Mouse (Mus musculus): ENCODE measurements around the gene Rgs16. TPM values are rescaled to one million over a fixed set of nuclear protein-coding genes. Genes with fewer than 3 reads are reported as not detected.
"Not testable (repeated sequence)": the region's sequence is repeated elsewhere in the genome, so short reads cannot be mapped to it uniquely, and the experiment has no call there.

The Rgs16 gene
- polyA plus RNA-seq, 1 experiment from 2014 or later = 31.8 TPM

- H3K27me3 ChIP-seq (ENCODE audit: low read depth, poor library complexity, severe bottlenecking); H3K36me3 ChIP-seq; H3K27ac ChIP-seq (replicated peaks); H3K9me3 ChIP-seq (replicated peaks); H3K4me3 ChIP-seq; H3K4me1 ChIP-seq; DNase-seq (ENCODE audit: low spot score): not testable (repeated sequence)
- WGBS = 65% methylated on average over 6 of the region's 6 CpGs
Measured at GRCm38 (mm10) chr1:153769571-153769970, 29.4 kb downstream of the Rgs16 start.

- WGBS = 85% methylated on average over 10 of the region's 10 CpGs
- H3K36me3 ChIP-seq = no peaks in the 10 kb centered on the region
- no peak for DNase-seq (ENCODE audit: low spot score)
- no peak overlapping the region for H3K27ac ChIP-seq (replicated peaks)
- H3K27me3 ChIP-seq (ENCODE audit: low read depth, poor library complexity, severe bottlenecking) = no peaks in the 10 kb centered on the region
- no peak overlapping the region for H3K4me3 ChIP-seq
- H3K4me1 ChIP-seq = 0 out of 2 replicates have a peak, but pooled peaks cover 4% of the 10 kb centered on the region
- no peaks in the 10 kb centered on the region for H3K9me3 ChIP-seq (replicated peaks)
Measured at GRCm38 (mm10) chr1:153769998-153770775, 30.0 kb downstream of the Rgs16 start.

- Histone ChIP-seq H3K36me3 (no peaks in the 10 kb centered on the region), H3K9me3 (replicated peaks) (no peaks in the 10 kb centered on the region), H3K27me3 (ENCODE audit: low read depth, poor library complexity, severe bottlenecking) (no peaks in the 10 kb centered on the region), H3K4me3 (no peak overlapping the region), H3K27ac (replicated peaks) (no peak overlapping the region), H3K4me1 (0 out of 2 replicates have a peak, but pooled peaks cover 4% of the 10 kb centered on the region)
- DNase-seq (ENCODE audit: low spot score) = no peak
- WGBS = 78% methylated on average over 1 of the region's 1 CpGs
Measured at GRCm38 (mm10) chr1:153770776-153771167, 30.6 kb downstream of the Rgs16 start.

DNA sequence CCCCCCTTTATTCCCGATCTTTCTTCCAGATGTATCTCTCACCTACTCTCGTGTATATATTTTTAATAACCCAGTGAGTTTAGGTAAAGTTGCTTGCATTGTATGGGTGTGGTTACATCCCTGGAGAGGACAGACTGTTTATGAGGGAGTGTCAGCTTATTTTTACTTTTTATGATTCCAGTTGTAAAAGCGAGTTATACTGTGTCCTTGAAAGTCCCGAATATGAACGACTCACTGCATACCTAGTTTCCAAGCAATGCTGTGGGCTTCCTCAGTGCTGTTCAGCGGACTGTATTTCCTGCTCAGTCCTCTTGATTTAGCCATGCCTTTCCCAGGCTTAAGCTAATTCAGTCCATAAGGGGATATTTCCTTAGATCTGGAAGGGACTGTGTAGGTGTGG lies 35.0 kb downstream of the Rgs16 start:
- no peak overlapping the region for H3K4me3 ChIP-seq
- DNase-seq (ENCODE audit: low spot score) = no peak
- no peaks in the 10 kb centered on the region for H3K9me3 ChIP-seq (replicated peaks)
- WGBS = 96% methylated on average over 6 of the region's 6 CpGs
- no peaks in the 10 kb centered on the region for H3K4me1 ChIP-seq
- no peaks in the 10 kb centered on the region for H3K27me3 ChIP-seq (ENCODE audit: low read depth, poor library complexity, severe bottlenecking)
- no peak overlapping the region for H3K27ac ChIP-seq (replicated peaks)
- no peaks in the 10 kb centered on the region for H3K36me3 ChIP-seq

DNA sequence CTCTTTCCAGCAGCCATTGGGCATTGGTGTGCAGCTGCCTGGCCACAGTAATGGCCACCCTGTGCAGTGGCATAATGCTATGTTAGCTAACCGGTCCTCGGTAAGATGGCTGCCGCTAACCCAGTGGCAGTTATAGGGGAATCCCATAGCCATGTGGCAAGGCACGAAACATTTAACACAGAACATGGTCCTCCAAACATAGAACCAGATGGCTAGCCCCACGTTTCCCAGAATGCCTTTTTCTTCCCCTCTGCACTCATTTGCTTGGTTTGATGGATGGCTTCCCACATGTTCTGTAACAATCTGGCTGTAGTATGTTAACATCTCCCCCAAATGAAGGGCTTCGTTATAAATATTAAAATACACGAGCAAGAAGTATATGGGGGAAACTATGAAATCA lies 36.1 kb downstream of the Rgs16 start:
- Histone ChIP-seq H3K4me1 (no peaks in the 10 kb centered on the region), H3K4me3 (no peak overlapping the region), H3K27me3 (ENCODE audit: low read depth, poor library complexity, severe bottlenecking) (no peaks in the 10 kb centered on the region), H3K27ac (replicated peaks) (no peak overlapping the region), H3K36me3 (no peaks in the 10 kb centered on the region), H3K9me3 (replicated peaks) (no peaks in the 10 kb centered on the region)
- DNase-seq (ENCODE audit: low spot score) = no peak
- 96% methylated on average over 7 of the region's 7 CpGs for WGBS

DNA sequence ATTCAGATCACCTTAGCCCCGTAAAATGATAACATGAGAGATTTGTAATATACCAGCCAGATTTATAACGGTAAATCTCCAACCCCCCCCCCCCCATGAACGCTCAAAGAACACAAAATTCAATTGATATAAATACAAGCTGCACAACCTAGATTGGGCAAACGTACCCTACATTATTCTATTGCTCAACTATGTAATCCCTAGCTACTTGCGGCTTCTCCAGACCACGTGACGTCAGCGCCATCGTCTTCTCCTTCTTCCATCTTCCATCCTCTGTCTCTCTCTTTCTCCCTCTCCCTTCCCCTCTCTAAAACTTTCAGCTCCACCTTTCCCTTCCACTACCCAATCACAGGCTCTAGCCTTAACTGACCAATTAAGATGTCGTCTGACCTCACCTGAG lies 38.1 kb downstream of the Rgs16 start:
- no peaks in the 10 kb centered on the region for H3K27me3 ChIP-seq (ENCODE audit: low read depth, poor library complexity, severe bottlenecking)
- no peak overlapping the region for H3K4me3 ChIP-seq
- 89% methylated on average over 10 of the region's 10 CpGs for WGBS
- H3K4me1 ChIP-seq = no peaks in the 10 kb centered on the region
- DNase-seq (ENCODE audit: low spot score) = no peak
- no peaks in the 10 kb centered on the region for H3K9me3 ChIP-seq (replicated peaks)
- H3K27ac ChIP-seq (replicated peaks) = no peak overlapping the region
- no peaks in the 10 kb centered on the region for H3K36me3 ChIP-seq

GRCm38 (mm10) chr1:153783339-153783738 lies 43.2 kb downstream of the Rgs16 start:
- no peak overlapping the region for H3K27ac ChIP-seq (replicated peaks)
- no peaks in the 10 kb centered on the region for H3K9me3 ChIP-seq (replicated peaks)
- no peak for DNase-seq (ENCODE audit: low spot score)
- H3K36me3 ChIP-seq = no peaks in the 10 kb centered on the region
- H3K4me3 ChIP-seq = no peak overlapping the region
- H3K27me3 ChIP-seq (ENCODE audit: low read depth, poor library complexity, severe bottlenecking) = no peaks in the 10 kb centered on the region
- no peaks in the 10 kb centered on the region for H3K4me1 ChIP-seq
- WGBS = 50% methylated on average over 1 of the region's 1 CpGs

GRCm38 (mm10) chr1:153785608-153786007 lies 45.5 kb downstream of the Rgs16 start:
- no peak for DNase-seq (ENCODE audit: low spot score)
- Histone ChIP-seq H3K36me3 (no peaks in the 10 kb centered on the region), H3K27ac (replicated peaks) (no peak overlapping the region), H3K4me1 (no peaks in the 10 kb centered on the region), H3K27me3 (ENCODE audit: low read depth, poor library complexity, severe bottlenecking) (no peaks in the 10 kb centered on the region), H3K4me3 (no peak overlapping the region), H3K9me3 (replicated peaks) (no peaks in the 10 kb centered on the region)
- WGBS = 83% methylated on average over 4 of the region's 4 CpGs

DNA sequence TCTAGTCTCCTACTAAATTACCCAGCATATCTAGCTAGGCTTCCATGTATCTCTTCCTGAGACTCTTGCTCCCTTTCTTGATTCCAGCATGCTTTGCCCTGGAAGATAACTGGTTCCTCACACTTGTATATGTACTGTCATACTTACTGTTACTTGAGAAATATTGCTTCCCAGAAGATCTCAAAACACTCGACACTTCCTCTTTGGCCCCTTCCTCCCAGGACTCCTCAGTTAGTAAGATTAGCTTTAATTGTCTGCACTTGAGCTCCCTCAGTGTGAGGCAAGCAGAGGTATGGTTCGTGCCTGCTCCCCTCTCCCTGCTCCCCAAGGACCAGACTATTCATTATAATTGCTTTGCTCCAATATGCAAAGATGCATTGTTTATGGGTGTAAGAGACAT lies 50.6 kb downstream of the Rgs16 start:
- H3K4me1 ChIP-seq = no peaks in the 10 kb centered on the region
- no peak overlapping the region for H3K4me3 ChIP-seq
- no peaks in the 10 kb centered on the region for H3K36me3 ChIP-seq
- 79% methylated on average over 2 of the region's 2 CpGs for WGBS
- DNase-seq (ENCODE audit: low spot score) = no peak
- H3K27me3 ChIP-seq (ENCODE audit: low read depth, poor library complexity, severe bottlenecking) = no peaks in the 10 kb centered on the region
- H3K27ac ChIP-seq (replicated peaks) = no peak overlapping the region
- H3K9me3 ChIP-seq (replicated peaks) = no peaks in the 10 kb centered on the region

- 85% methylated on average over 3 of the region's 3 CpGs for WGBS
Measured at GRCm38 (mm10) chr1:153794241-153794640, 54.1 kb downstream of the Rgs16 start.

More at GRCm38 (mm10) chr1:153794241-153794640, 54.1 kb downstream of the Rgs16 start:
- no peaks in the 10 kb centered on the region for H3K27me3 ChIP-seq (ENCODE audit: low read depth, poor library complexity, severe bottlenecking)
- no peak for DNase-seq (ENCODE audit: low spot score)
- H3K27ac ChIP-seq (replicated peaks) = no peak overlapping the region
- no peaks in the 10 kb centered on the region for H3K4me1 ChIP-seq
- no peaks in the 10 kb centered on the region for H3K36me3 ChIP-seq
- no peak overlapping the region for H3K4me3 ChIP-seq
- no peaks in the 10 kb centered on the region for H3K9me3 ChIP-seq (replicated peaks)

Other genes starting within 250 kb of the Rgs16 start
- 21.7 and 25.0 TPM in 2 replicates for gene Npl, start 190.3 kb upstream of the Rgs16 start, polyA plus RNA-seq (2016; fragmentation: Nextera tagmentation; extraction: Ambion mirVana)
- 8.3 and 15.1 TPM in 2 replicates for gene Rgs8, start 87.3 kb upstream of the Rgs16 start, polyA plus RNA-seq (2016; fragmentation: Nextera tagmentation; extraction: Ambion mirVana)
- gene Rnasel, start 9.1 kb downstream of the Rgs16 start, polyA plus RNA-seq (2016; fragmentation: Nextera tagmentation; extraction: Ambion mirVana) = 10.1 and 20.3 TPM in 2 replicates
- gene Rgsl1, start 103.8 kb downstream of the Rgs16 start, polyA plus RNA-seq (2016; fragmentation: Nextera tagmentation; extraction: Ambion mirVana) = not detected in 2 replicates
- 0.49 and 0.83 TPM in 2 replicates for gene Teddm1b, start 134.0 kb downstream of the Rgs16 start, polyA plus RNA-seq (2016; fragmentation: Nextera tagmentation; extraction: Ambion mirVana)
- gene Teddm1a, start 151.4 kb downstream of the Rgs16 start, polyA plus RNA-seq (2016; fragmentation: Nextera tagmentation; extraction: Ambion mirVana) = not detected in 2 replicates
- 130 and 133 TPM in 2 replicates for gene Glul, start 159.6 kb downstream of the Rgs16 start, polyA plus RNA-seq (2016; fragmentation: Nextera tagmentation; extraction: Ambion mirVana)
- 0.39 and 0.42 TPM in 2 replicates for gene Teddm2, start 159.9 kb downstream of the Rgs16 start, polyA plus RNA-seq (2016; fragmentation: Nextera tagmentation; extraction: Ambion mirVana)

All from midbrain, embryonic 10.5 days (tissue).